Mouse (Mus musculus) spleen, adult 2 months (tissue): ENCODE data around the gene Mboat1.

Experiments used
- CTCF ChIP-seq: fragments of 200-500 bp; IDR thresholded peaks from 2 replicates; pipeline ENCODE4 v1.5.1; 2011; ENCODE audit warnings: mild to moderate bottlenecking, inconsistent platforms; ENCODE audit not compliant: insufficient read depth, insufficient read length, insufficient replicate concordance; ENCODE audit errors: extremely low read depth
- POLR2A ChIP-seq: fragments of 200-500 bp; IDR thresholded peaks from 2 replicates; pipeline ENCODE4 v1.6.1; 2011; ENCODE audit warnings: low read depth, low read length, inconsistent platforms

- TF ChIP-seq POLR2A (no peak), CTCF (no peak)
These were observed 5.7 kb downstream of the Mboat1 start for GRCm38 (mm10) chr13:30141996-30142395.
